Mouse (Mus musculus): Measurements from ENCODE around the gene Mthfd1l. TPM values are rescaled to one million over a fixed set of nuclear protein-coding genes. Genes with fewer than 3 reads are reported as not detected.

The Mthfd1l gene
- 19.1 TPM for polyA plus RNA-seq (2021)

DNA sequence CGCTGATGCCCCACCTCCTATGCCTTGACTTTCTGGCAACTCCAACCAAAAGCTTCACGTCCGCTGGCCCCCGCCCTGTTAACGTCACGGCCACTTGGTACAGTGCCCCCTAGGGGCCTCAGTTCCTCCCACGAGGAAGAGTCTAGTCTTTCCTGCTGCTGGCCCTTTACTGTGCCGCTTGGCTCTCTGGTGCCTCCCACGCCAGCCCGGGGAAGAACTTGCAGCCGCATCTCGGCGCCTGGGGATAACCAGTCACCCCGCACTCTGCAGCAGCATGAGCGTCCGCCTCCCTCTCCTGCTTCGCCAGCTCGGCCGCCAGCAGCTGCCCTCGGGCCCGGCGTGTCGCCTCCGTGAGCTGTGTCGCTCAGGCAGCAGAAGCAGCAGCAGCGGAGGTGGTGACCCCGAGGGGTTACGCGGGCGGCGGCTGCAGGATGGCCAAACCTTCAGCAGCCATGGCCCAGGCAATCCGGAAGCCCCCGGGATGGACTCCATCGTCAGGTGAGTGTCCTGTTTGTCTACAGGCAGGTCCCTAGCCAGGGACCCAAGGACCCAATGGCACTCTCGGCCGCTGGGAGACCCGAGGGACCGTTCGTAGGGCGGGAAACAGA lies at the start of gene Mthfd1l:
Mthfd1l (plus strand) TSS at position 138 of the 608 bp plus-strand sequence.
- ATAC-seq (peak; percentile 95), DNase-seq (ENCODE audit: low read depth, low spot score) (no peak)
- ChIA-PET CTCF (interaction anchor here (1.8 kb wide), 1 partner anchor 20 kb away, joined by 9 read pairs; no protein-coding TSS in a partner anchor), POLR2A (interaction anchor here (0.6 kb wide), 1 partner anchor 460 kb away, joined by 4 read pairs; no protein-coding TSS in a partner anchor)
- TF ChIP-seq CTCF (IDR thresholded peaks at IDR 0.05) = peak; percentile 97
- in situ Hi-C loops (cut with MboI; ENCODE audit: low pct_unique_long_range_greater_than_20kb) = no loop called here
- no peaks in the 10 kb centered on the region for H3K27me3 ChIP-seq

DNA sequence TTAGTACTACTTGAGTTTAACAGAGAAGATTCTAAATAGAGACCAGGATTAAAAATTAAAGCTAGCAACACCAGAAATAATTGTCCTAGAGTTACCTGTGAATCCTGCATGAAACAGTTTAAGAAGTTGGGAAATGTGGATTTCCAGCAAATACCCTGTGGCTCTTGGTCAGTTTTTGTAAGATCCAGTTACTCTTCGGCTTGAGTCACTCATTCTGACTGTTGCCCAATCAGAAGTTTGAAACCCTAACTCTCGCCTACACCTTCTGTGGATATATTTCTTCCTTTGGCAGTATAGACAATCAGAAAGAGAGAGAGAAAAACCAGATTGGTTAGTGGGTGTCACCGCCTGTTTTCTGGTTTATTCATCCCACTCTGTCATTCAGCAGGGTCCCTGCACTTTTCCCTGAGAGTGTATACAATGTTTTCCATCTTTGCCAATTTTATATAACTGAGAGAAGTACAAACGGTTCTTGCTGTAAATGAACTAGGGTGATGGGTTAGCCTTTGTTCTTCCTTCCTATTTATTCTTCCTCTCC lies 44.8 kb upstream of the Mthfd1l start:
- TF ChIP-seq CTCF (IDR thresholded peaks at IDR 0.05) = no peak
- in situ Hi-C loops (cut with MboI; ENCODE audit: low pct_unique_long_range_greater_than_20kb) = no loop called here
- CTCF ChIA-PET = no interaction called here
- peaks cover 9% of the 10 kb centered on the region for H3K27me3 ChIP-seq
- no peak for DNase-seq (ENCODE audit: low read depth, low spot score)
- ATAC-seq = no peak
- POLR2A ChIA-PET = no interaction called here

- TF ChIP-seq CTCF (IDR thresholded peaks at IDR 0.05) = no peak
- no peak for ATAC-seq
- ChIA-PET POLR2A (no interaction called here), CTCF (no interaction called here)
- peaks cover 10% of the 10 kb centered on the region for H3K27me3 ChIP-seq
- DNase-seq (ENCODE audit: low read depth, low spot score) = no peak
- in situ Hi-C loops (cut with MboI; ENCODE audit: low pct_unique_long_range_greater_than_20kb) = no loop called here
Observed at GRCm38 (mm10) chr10:3931831-3932230, 41.1 kb upstream of the Mthfd1l start.

GRCm38 (mm10) chr10:3933311-3933940 lies 39.5 kb upstream of the Mthfd1l start:
- TF ChIP-seq CTCF (IDR thresholded peaks at IDR 0.05) = no peak
- POLR2A ChIA-PET = no interaction called here
- H3K27me3 ChIP-seq = peaks cover 13% of the 10 kb centered on the region
- ATAC-seq = no peak
- CTCF ChIA-PET = no interaction called here
- DNase-seq (ENCODE audit: low read depth, low spot score) = no peak
- in situ Hi-C loops (cut with MboI; ENCODE audit: low pct_unique_long_range_greater_than_20kb) = no loop called here

DNA sequence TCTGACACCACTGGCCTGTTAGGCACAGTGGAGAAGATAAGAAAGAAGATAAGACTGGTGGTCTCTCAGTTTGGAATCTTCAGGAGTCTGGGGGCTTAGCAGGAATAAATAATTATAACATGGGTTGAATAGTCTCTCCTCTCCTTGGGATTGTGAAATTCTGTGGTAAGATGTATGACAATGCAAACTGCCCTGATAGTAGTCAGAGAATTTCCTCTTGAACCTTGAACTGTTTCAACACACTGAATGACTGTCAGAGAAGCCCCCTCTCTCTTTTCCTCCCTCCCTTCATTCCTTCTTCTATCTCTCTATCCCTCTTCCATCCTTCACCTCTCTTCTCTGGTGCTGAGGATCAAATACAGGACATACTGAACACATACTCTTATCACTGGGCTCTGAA lies 36.1 kb upstream of the Mthfd1l start:
- in situ Hi-C loops (cut with MboI; ENCODE audit: low pct_unique_long_range_greater_than_20kb) = no loop called here
- no peak for ATAC-seq

DNA sequence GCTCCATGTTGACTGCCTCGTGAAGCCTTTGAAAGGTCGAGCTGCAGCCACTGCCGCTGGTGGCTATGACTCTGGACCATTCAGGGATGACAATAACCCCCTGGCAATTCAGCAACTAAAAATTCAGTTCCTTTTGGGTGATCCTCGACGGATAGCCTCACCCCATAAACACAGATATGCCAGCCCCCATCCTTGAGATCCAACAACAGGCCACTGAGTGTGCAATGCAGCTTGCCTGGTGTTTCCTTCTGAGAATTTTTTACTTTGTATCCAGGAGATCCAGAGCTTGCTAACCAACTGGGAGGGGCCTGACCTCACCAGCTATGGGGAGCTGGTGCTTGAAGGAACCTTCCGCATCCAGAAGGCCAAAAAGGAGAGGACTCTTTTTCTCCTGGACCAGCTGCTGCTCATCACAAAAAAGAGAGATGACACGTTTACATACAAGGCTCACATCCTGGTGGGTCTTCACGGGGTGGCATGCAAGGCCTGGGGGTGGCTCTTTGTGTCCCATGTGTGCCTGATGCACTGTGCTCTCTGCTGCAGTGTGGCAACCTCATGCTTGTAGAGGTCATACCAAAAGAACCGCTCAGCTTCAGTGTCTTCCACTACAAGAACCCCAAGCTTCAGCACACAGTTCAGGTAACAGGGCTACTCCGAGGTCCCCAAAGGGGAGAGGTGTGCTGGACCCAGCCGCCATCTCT lies 32.9 kb upstream of the Mthfd1l start:
- CTCF ChIA-PET = interaction anchor here (1.3 to 1.4 kb wide), 2 partner anchors 9 to 15 kb away, joined by 3 read pairs; no protein-coding TSS in a partner anchor
- TF ChIP-seq CTCF (IDR thresholded peaks at IDR 0.05) = no peak
- H3K27me3 ChIP-seq = peaks cover 8% of the 10 kb centered on the region
- POLR2A ChIA-PET = no interaction called here
- ATAC-seq = no peak
- DNase-seq (ENCODE audit: low read depth, low spot score) = no peak
- in situ Hi-C loops (cut with MboI; ENCODE audit: low pct_unique_long_range_greater_than_20kb) = loop anchor here (5.0 kb wide), 2 partner anchors 408 to 608 kb away; no protein-coding TSS in a partner anchor

More for the DNA sequence above, 36.1 kb upstream of the Mthfd1l start:
- DNase-seq (ENCODE audit: low read depth, low spot score) = no peak
- ChIA-PET POLR2A (no interaction called here), CTCF (no interaction called here)
- no peak for TF ChIP-seq CTCF (IDR thresholded peaks at IDR 0.05)
- H3K27me3 ChIP-seq = peaks cover 8% of the 10 kb centered on the region

DNA sequence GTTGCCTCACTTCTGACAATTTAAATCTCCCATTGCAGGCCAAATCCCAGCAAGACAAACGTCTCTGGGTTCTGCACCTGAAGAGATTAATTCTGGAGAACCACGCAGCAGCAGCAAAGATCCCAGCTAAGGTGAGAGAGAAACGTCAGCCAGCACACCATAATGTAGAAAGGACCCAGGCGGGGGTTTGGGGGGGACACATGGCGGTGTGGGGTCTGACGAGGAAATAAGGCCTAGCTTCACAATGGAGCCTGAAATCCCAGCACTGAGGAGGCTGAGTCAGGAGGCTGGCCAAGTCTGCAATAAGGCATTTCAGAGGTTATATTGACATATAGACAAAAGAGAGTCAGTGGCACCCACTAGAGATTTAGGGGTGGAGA lies 32.3 kb upstream of the Mthfd1l start:
- in situ Hi-C loops (cut with MboI; ENCODE audit: low pct_unique_long_range_greater_than_20kb) = loop anchor here (5.0 kb wide), 2 partner anchors 408 to 608 kb away; no protein-coding TSS in a partner anchor
- H3K27me3 ChIP-seq = peaks cover 12% of the 10 kb centered on the region
- DNase-seq (ENCODE audit: low read depth, low spot score) = no peak
- ChIA-PET CTCF (interaction anchor here (1.3 kb wide), 1 partner anchor 16 kb away, joined by 3 read pairs; no protein-coding TSS in a partner anchor), POLR2A (no interaction called here)
- ATAC-seq = no peak
- no peak for TF ChIP-seq CTCF (IDR thresholded peaks at IDR 0.05)

DNA sequence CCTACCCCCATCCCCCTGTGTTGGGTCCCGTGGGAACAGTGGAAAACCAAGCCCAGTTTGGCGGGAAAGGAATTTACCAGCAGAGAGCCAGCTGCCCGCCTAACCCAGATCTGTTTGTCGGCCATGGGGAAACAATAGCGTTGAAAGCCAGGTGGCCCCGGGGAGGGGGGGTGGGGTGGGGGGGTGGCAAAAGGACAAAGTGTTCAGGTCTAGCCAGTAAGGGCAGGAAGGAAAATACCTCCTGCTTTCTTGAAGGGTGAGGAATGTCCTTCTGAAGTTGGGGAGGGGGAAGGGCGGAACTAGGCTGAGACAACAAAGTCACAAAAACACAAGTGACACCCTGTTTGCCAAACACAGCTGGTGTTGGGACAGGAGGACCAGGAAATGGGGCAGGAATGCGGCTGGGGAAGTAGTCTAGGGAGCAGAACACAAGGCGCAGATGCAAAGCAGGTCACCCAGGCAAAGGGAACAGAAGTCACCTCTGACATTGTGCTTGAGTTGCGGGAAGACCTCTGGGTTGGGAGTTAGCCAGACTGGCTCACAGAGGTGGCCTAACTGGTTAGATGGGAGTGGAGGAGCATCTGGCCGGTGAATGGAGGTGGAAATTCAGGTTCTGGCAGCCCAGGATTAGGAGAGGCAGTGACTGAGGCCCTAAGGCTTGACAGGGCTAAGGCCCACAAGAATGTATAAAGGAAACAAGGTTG lies 31.7 kb upstream of the Mthfd1l start:
- CTCF ChIA-PET = interaction anchor here (1.3 kb wide), 1 partner anchor 17 kb away, joined by 3 read pairs; no protein-coding TSS in a partner anchor
- POLR2A ChIA-PET = no interaction called here
- no peak for DNase-seq (ENCODE audit: low read depth, low spot score)
- in situ Hi-C loops (cut with MboI; ENCODE audit: low pct_unique_long_range_greater_than_20kb) = loop anchor here (5.0 kb wide), 2 partner anchors 409 to 609 kb away; no protein-coding TSS in a partner anchor
- no peak for TF ChIP-seq CTCF (IDR thresholded peaks at IDR 0.05)
- H3K27me3 ChIP-seq = peaks cover 16% of the 10 kb centered on the region
- no peak for ATAC-seq

GRCm38 (mm10) chr10:3942289-3942688 lies 30.6 kb upstream of the Mthfd1l start:
- peaks cover 13% of the 10 kb centered on the region for H3K27me3 ChIP-seq
- no peak for TF ChIP-seq CTCF (IDR thresholded peaks at IDR 0.05)
- ChIA-PET POLR2A (no interaction called here), CTCF (no interaction called here)
- in situ Hi-C loops (cut with MboI; ENCODE audit: low pct_unique_long_range_greater_than_20kb) = loop anchor here (5.0 kb wide), 2 partner anchors 410 to 610 kb away; no protein-coding TSS in a partner anchor
- no peak for DNase-seq (ENCODE audit: low read depth, low spot score)
- ATAC-seq = no peak

All from Patski (cell line).